Mouse (Mus musculus) ovary, adult 18-20 months (tissue): ENCODE measurements around the gene Csrnp1.

Experiments used
- DNase-seq: peaks from one replicate; pipeline ENCODE4 v3.0.0; 2022; ENCODE audit warnings: low spot score, mixed read lengths

Gene Csrnp1

GRCm38 (mm10) chr9:119977557-119978060 is 6.8 kb downstream of the Csrnp1 start:
- no peak for DNase-seq

- DNase-seq: no peak
These were observed 7.5 kb downstream of the Csrnp1 start for GRCm38 (mm10) chr9:119976704-119977556.

- no peak for DNase-seq
These were observed 9.2 kb downstream of the Csrnp1 start for GRCm38 (mm10) chr9:119975286-119975685.

GRCm38 (mm10) chr9:119974609-119975008 is 9.8 kb downstream of the Csrnp1 start:
- DNase-seq: no peak

- DNase-seq: no peak
These were observed 10.5 kb downstream of the Csrnp1 start for GRCm38 (mm10) chr9:119973869-119974520.

GRCm38 (mm10) chr9:119973281-119973680 is 11.2 kb downstream of the Csrnp1 start:
- DNase-seq: no peak

GRCm38 (mm10) chr9:119972582-119972981 is 11.9 kb downstream of the Csrnp1 start:
- no peak for DNase-seq

- DNase-seq: no peak
These were observed 12.3 kb downstream of the Csrnp1 start for GRCm38 (mm10) chr9:119972166-119972565.

- DNase-seq: no peak
These were observed 13.4 kb downstream of the Csrnp1 start for GRCm38 (mm10) chr9:119970763-119971656.

GRCm38 (mm10) chr9:119970221-119970620 is 14.2 kb downstream of the Csrnp1 start:
- no peak for DNase-seq

GRCm38 (mm10) chr9:119969811-119970210 is 14.6 kb downstream of the Csrnp1 start:
- DNase-seq: no peak

- DNase-seq: peak; percentile 42
These were observed 18.1 kb downstream of the Csrnp1 start for GRCm38 (mm10) chr9:119966221-119966910.

GRCm38 (mm10) chr9:119965186-119965585 is 19.3 kb downstream of the Csrnp1 start:
- no peak for DNase-seq

GRCm38 (mm10) chr9:119964206-119964605 is 20.3 kb downstream of the Csrnp1 start:
- no peak for DNase-seq

GRCm38 (mm10) chr9:119962987-119963667 is 21.3 kb downstream of the Csrnp1 start:
- no peak for DNase-seq

GRCm38 (mm10) chr9:119962216-119962615 is 22.2 kb downstream of the Csrnp1 start:
- DNase-seq: no peak

- DNase-seq: no peak
These were observed 25.6 kb downstream of the Csrnp1 start for GRCm38 (mm10) chr9:119958835-119959234.

- DNase-seq: no peak
These were observed 33.1 kb downstream of the Csrnp1 start for GRCm38 (mm10) chr9:119951388-119951787.

GRCm38 (mm10) chr9:119950434-119950833 is 34.0 kb downstream of the Csrnp1 start:
- DNase-seq: no peak

GRCm38 (mm10) chr9:119948804-119949203 is 35.7 kb downstream of the Csrnp1 start:
- DNase-seq: no peak
